Mouse (Mus musculus) bone marrow macrophage, adult 2 months (primary cell): ENCODE results near the gene Gm21987. TPM values are rescaled to one million over a fixed set of nuclear protein-coding genes. Genes with fewer than 3 reads are reported as not detected.

Source experiments
- H3K27ac ChIP-seq: 2 replicates; pipeline ENCODE4 v1.5.1; 2012; ENCODE audit warnings: low read depth, low read length; ENCODE audit not compliant: insufficient read depth
- H3K4me1 ChIP-seq: 2 replicates; pipeline ENCODE4 v1.6.1; 2012; ENCODE audit warnings: low read length; ENCODE audit not compliant: control insufficient read depth, insufficient read depth
- H3K4me3 ChIP-seq: 2 replicates; pipeline ENCODE4 v1.5.1; 2012; ENCODE audit warnings: mild to moderate bottlenecking, low read length, moderate library complexity; ENCODE audit not compliant: insufficient read depth
- CTCF ChIP-seq: IDR thresholded peaks from 2 replicates; pipeline ENCODE4 v1.5.1; 2012; ENCODE audit warnings: low read depth, mild to moderate bottlenecking, low read length, moderate library complexity
- POLR2A ChIP-seq: IDR thresholded peaks from 2 replicates; pipeline ENCODE4 v1.6.1; 2012; ENCODE audit warnings: mild to moderate bottlenecking, low read depth, low read length, borderline replicate concordance
- polyA plus RNA-seq: library from polyadenylated mRNA; stranded (reverse); fragments of >200 nt; gene quantifications from 2 replicates; pipeline ENCODE4 v1.2.4, GENCODE M21; 2012; ENCODE audit not compliant: missing spikeins, insufficient read depth, insufficient read length

The Gm21987 gene
- not detected in 2 replicates for polyA plus RNA-seq

DNA sequence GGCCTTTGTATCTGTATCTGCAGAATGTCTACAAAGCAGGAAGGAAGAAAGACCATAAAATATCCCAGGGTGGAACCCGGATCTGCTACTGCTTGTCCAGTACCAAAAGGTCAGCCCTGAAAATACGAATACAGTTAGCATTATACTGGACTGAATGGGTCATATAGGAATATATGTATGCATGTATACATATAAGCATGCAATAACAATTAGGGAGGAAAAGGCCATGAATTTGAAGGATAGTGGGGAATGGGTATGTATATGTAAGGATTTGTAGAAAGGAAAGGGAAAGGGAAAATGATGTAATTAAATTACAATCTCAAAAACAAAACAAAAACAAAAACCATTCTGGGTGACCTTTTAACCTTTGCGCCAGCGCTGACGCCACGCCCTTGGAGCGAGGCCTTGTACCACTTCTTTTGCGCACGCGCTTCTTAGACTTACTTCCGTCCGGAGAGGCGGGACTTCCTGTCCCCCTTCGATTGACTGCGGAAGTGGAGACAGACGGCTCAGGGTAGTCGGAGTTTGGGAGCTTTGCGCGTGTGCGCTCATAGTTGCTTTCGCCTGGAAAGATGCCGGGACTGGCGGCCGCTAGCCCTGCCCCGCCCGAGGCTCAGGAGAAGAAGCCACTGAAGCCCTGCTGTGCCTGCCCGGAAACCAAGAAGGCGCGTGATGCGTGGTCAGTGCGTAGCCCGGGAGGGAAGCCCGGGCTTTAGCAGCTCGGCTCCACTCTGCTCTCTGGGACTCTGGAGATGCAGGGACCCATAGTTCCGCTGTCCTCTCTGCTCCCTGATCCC, at the start of gene Gm21987, which contains the start of gene Cox17:
Gene Gm21987 (plus strand): TSS at position 512 of the 797 bp plus-strand sequence.
Gene Cox17 (plus strand): TSS at position 463 of the 797 bp plus-strand sequence.
- H3K4me1 ChIP-seq: peaks cover 7% of the 10 kb centered on the region

GRCm38 (mm10) chr16:38298410-38298809, 48.4 kb upstream of the Gm21987 start:
- H3K4me3 ChIP-seq: no peak overlapping the region
- no peaks in the 10 kb centered on the region for H3K4me1 ChIP-seq
- TF ChIP-seq POLR2A: no peak
- TF ChIP-seq CTCF: no peak
- no peak overlapping the region for H3K27ac ChIP-seq

More for the DNA sequence above, at the start of gene Gm21987, which contains the start of gene Cox17:
- Histone ChIP-seq H3K27ac (peak within 1 kb of the TSS; percentile 82), H3K4me3 (peak within 1 kb of the TSS; percentile 70)
- TF ChIP-seq CTCF (no peak), POLR2A (no peak)

DNA sequence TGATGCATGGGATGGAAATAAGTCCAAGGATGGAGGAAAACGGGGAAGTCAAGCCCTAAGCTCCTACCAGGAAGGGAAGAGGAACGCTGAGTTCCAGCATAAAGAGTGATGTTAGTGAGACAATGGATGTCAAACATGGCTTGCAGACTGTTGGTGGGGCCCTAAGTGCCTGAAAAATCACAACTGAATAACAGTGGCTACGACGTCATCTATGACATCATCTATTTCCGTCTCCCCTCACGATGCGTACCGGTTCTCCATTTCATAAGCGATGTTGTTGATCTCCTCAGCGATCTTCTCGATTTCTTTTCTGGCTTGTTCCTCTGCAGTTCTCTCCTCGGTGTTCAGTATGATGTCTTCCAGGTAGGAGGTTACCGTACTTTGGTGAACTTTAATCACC, 44.5 kb upstream of the Gm21987 start:
- H3K27ac ChIP-seq: no peak overlapping the region
- no peaks in the 10 kb centered on the region for H3K4me1 ChIP-seq
- TF ChIP-seq POLR2A: no peak
- TF ChIP-seq CTCF: no peak
- H3K4me3 ChIP-seq: no peak overlapping the region

DNA sequence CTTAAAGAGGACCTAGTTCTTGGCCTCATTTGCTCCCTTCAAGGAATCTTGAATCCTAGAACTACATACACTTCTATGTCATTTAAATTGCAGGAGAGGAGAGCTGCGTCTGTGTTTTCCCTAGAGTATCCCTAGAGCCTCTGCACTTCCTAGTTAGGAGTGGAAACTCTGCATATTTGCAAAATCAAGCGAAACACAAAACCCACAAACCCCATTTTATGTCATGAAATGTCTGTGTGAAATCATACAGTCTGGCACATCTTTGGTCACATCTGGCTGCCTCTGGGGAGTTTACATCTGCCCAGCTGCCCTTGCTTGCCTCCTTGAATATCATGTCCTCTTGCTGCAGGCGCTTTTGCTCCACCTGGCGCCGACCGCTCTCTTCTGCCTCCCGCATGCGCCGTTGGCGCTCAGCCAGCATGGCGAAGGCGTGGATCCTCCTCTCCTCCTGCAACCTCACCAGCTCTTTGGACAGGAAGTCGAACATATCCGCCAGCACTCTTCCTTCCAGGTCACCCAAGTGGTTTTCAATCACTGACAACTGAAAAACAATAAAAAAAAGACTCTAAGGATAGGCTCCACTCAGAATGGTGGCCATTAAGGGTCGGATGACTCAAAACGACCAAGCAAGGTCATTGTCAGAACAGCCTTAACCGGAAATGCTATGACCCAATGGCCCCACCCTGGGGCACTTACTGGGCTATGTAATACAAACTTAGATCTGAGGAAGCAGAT, 42.2 kb upstream of the Gm21987 start:
- no peak overlapping the region for H3K27ac ChIP-seq
- H3K4me1 ChIP-seq: no peaks in the 10 kb centered on the region
- TF ChIP-seq POLR2A (no peak), CTCF (no peak)
- no peak overlapping the region for H3K4me3 ChIP-seq

- Histone ChIP-seq H3K27ac (no peak overlapping the region), H3K4me1 (no peaks in the 10 kb centered on the region), H3K4me3 (no peak overlapping the region)
- TF ChIP-seq POLR2A (no peak), CTCF (peak; percentile 54)
Measured at GRCm38 (mm10) chr16:38306571-38307220, 40.1 kb upstream of the Gm21987 start.

DNA sequence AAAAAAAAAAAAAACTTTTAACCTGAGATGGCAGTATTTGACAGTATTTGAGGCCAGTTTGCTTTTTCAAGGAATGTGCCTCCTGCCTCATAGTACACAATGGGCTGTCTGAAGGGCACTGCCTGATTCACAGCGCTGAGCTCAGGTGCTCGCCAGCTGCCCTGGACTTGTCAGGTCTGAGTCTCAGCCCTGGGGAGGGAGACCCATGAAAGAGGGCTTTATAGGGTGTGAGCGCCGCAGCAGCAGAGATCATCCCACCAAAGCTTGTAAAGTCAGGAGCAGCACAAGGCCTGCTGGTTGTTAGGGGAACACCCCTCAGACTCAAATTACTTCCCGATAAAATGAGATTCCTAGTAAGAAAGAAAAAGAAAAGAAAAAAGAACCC, 39.6 kb upstream of the Gm21987 start:
- Histone ChIP-seq H3K27ac (no peak overlapping the region), H3K4me3 (no peak overlapping the region), H3K4me1 (no peaks in the 10 kb centered on the region)
- no peak for TF ChIP-seq POLR2A
- no peak for TF ChIP-seq CTCF

DNA sequence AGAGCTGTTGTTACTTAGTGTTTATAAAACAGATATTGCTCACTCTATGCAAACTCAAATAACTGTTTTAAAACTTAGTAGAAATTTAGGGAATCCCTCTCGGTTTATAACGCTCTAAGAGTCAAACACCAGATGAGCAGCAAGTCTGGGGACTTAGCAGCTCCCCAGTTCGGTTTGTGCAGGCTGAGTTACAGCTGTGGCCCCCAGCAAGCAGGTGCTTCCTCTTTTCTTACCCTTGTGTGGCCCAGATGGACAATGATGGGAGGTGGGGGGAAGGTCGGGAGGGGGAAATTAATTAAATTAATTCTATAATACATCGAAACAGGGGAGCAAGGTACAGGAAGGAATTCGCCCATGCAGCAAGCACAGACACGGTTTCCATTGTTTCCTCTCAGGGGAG, 39.2 kb upstream of the Gm21987 start:
- H3K4me1 ChIP-seq: no peaks in the 10 kb centered on the region
- no peak overlapping the region for H3K4me3 ChIP-seq
- no peak overlapping the region for H3K27ac ChIP-seq
- TF ChIP-seq POLR2A (no peak), CTCF (no peak)

GRCm38 (mm10) chr16:38308195-38308594, 38.6 kb upstream of the Gm21987 start:
- Histone ChIP-seq H3K4me1 (no peaks in the 10 kb centered on the region), H3K4me3 (no peak overlapping the region), H3K27ac (no peak overlapping the region)
- TF ChIP-seq CTCF (no peak), POLR2A (no peak)

- Histone ChIP-seq H3K4me1 (no peaks in the 10 kb centered on the region), H3K4me3 (no peak overlapping the region), H3K27ac (no peak overlapping the region)
- TF ChIP-seq CTCF: no peak
- TF ChIP-seq POLR2A: no peak
Measured at GRCm38 (mm10) chr16:38318492-38318891, 28.3 kb upstream of the Gm21987 start.
